Mouse (Mus musculus) layer of hippocampus, postnatal 14 days (tissue): Measurements from ENCODE around the gene Tmem41a. TPM values are rescaled to one million over a fixed set of nuclear protein-coding genes. Genes with fewer than 3 reads are reported as not detected.

Experiments used
- DNase-seq, 2 experiments: peaks; one replicate each; pipeline ENCODE4 v3.0.0; 2021 to 2022; ENCODE audit warnings: low spot score in 2 of 2, mixed read lengths in 1 of 2
- total RNA-seq, 2 experiments: library from RNA; stranded (reverse); gene quantifications; 2 replicates each; pipeline ENCODE4 v1.2.3; 2021

Gene Tmem41a
- total RNA-seq, 2 experiments from 2014 or later: 17.5 to 18.5 TPM

GRCm38 (mm10) chr16:21905996-21906395 lies 41.4 kb downstream of the Tmem41a start:
- no peak for DNase-seq

GRCm38 (mm10) chr16:21904636-21905035 lies 42.7 kb downstream of the Tmem41a start:
- no peak for DNase-seq

GRCm38 (mm10) chr16:21901286-21901685 lies 46.1 kb downstream of the Tmem41a start:
- no peak for DNase-seq

- no peak for DNase-seq
These were observed 53.5 kb downstream of the Tmem41a start for GRCm38 (mm10) chr16:21893890-21894289.

- DNase-seq: no peak
These were observed 59.8 kb downstream of the Tmem41a start for GRCm38 (mm10) chr16:21887601-21888000.

Other genes with a start within 250 kb of the Tmem41a start
- gene Ehhadh, start 159.7 kb downstream of the Tmem41a start, total RNA-seq: 1 to 10 TPM; 1.3 to 1.7 TPM
- gene Map3k13, start 153.2 kb downstream of the Tmem41a start, total RNA-seq: 10 to 100 TPM; 14.7 to 15.1 TPM
- gene Liph, start 48.1 kb upstream of the Tmem41a start, total RNA-seq: under 1 TPM; 0.29 to 0.32 TPM
- 10 to 100 TPM; 73.5 to 77.0 TPM for gene Senp2, start 61.9 kb upstream of the Tmem41a start, total RNA-seq
- 1 to 10 TPM; 1.1 TPM for gene Igf2bp2, start 215.7 kb upstream of the Tmem41a start, total RNA-seq